Mouse (Mus musculus) C2C12 (cell line): ENCODE data around the gene Sptssa.

ENCODE experiments used
- CTCF ChIP-seq: IDR thresholded peaks from one replicate; pipeline ENCODE4 v1.5.1; 2011; ENCODE audit not compliant: control insufficient read depth, insufficient read depth, insufficient read length
- MAX ChIP-seq: IDR thresholded peaks from one replicate; pipeline ENCODE4 v1.6.1; 2011; ENCODE audit warnings: mild to moderate bottlenecking, control low read depth

DNA sequence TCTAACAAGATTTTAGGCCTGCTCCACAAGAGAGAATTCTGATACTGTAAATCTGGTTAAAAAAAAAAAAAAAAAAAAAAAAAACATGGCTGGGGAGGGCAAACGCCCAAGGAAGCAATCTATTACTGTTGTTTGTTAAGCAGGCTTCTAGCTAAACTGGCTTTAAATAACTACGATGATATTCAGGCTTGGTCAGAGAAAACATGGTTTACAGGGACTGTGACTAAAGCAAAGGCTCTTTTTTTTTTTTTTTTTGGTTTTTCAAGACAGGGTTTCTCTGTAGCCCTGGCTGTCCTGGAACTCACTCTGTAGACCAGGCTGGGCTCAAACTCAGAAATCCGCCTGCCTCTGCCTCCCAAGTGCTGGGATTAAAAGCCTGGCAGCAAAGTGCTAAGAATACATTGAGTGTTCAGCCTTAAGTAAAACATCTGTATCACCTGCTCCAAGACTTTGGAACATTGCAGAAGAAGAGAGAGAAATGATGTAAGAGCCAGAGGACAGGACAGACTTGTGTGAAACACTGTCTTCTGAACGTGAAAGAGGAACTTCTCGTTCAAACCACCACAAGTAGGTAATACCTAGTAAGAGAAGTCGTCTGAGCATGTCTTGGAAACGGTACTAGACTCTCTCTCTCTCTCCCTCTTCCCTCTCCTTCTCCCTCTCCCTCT, 2.2 kb upstream of the Sptssa start:
- TF ChIP-seq CTCF (no peak), MAX (no peak)
